Mouse (Mus musculus): ENCODE measurements around the gene Tuba3a. TPM values are rescaled to one million over a fixed set of nuclear protein-coding genes. Genes with fewer than 3 reads are reported as not detected.
A peak's percentile ranks its signal among the peaks of the same experiment; 100 is the strongest.

Gene Tuba3a
- total RNA-seq, 2 experiments from 2014 or later = not detected

- no peak for DNase-seq
These were observed 21.6 kb downstream of the Tuba3a start for GRCm38 (mm10) chr6:125264219-125264618.

- no peak for DNase-seq
These were observed 25.8 kb downstream of the Tuba3a start for GRCm38 (mm10) chr6:125260006-125260555.

GRCm38 (mm10) chr6:125256222-125256966 is 29.4 kb downstream of the Tuba3a start:
- DNase-seq = no peak

DNA sequence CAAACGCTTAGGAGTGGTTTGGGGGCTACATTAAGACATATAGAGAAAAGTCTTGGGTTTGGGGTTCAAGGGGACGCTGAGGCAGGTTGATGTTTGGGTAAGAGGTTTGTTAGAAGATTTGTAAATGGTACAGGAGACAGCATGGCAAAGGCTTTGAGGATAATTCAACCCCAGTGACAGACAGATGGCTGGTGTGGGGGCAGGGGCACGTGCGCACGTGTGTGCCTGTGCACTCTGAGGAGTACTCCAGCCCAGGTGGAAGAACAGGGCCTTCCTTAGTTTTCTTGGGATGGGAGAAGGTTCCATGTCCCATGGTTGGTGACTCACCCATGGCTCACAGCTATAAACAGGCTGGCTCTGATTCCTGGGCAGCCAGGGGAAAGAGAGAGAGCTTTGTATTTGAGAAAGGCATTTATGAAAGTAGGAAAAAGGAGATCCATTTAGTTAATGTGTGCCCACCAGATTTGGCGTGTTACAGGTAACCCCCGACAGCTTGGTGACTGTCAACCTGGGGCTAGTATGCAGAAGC is 30.3 kb downstream of the Tuba3a start:
- DNase-seq = no peak

DNA sequence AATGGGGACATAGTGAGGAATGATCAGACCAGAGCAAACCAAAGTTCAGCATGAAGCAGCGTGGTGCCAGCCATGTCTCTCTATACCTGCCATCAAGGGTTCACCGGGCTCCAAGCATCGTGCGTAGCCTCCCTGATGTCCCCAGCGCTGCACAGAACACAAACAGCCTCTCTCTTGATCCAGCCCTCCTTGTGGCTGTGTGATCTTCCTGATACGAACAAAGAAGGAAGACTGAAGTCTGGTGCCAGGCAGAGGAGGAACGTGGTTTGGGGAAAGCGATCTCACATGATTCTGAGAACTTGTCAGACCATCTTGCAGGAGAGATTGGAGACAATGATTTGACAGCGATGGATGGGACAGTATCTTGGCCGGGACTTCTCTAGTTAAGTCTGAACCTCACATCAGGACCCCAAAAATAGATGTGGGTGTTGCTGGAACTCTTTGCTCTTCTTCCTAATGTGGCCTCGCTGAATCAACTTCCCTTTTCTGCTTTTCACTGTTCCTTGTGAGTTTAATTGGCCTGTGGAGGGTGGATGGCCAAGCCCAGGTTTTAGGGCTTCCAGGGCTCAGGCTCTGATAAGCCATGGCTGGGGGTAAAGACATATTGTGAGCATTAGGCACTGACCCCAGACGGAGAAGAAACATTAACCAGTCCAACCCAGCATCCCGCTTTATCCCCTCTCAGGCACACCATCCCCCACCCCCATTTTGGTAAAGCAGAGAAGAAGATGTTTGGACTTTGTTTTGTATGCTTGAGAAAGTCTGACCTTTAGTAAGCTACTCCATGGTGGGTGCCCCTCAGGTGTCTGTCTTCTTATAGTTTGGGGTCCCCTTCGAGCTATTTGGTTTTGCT is 31.8 kb downstream of the Tuba3a start:
- DNase-seq = no peak

- no peak for DNase-seq
These were observed 33.1 kb downstream of the Tuba3a start for GRCm38 (mm10) chr6:125252711-125253110.

- no peak for DNase-seq
These were observed 33.6 kb downstream of the Tuba3a start for GRCm38 (mm10) chr6:125252285-125252684.

- DNase-seq = no peak
These were observed 41.3 kb downstream of the Tuba3a start for GRCm38 (mm10) chr6:125244551-125244950.

- DNase-seq = no peak
These were observed 44.3 kb downstream of the Tuba3a start for GRCm38 (mm10) chr6:125241566-125241965.

GRCm38 (mm10) chr6:125240617-125241016 is 45.2 kb downstream of the Tuba3a start:
- DNase-seq = no peak

GRCm38 (mm10) chr6:125239547-125239946 is 46.3 kb downstream of the Tuba3a start:
- DNase-seq = no peak

DNA sequence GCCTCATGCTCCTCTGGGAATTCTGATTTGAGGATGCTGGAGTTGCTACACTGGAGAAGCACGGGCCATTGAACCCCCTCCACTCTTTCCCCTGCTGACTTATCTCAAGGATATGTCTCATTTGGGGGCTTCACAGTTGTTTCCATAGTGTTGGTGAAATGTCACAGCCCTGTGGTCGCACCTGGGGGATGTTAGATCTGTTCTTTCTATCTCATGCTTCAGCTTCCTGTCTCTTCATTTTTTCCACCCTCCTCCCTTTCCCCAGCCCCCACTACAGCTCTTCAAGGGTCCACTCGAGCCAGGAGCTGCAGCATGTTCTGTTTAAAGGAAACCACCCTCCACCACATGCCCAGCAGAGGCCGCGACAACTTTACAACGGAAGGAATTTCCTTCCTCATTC is 47.4 kb downstream of the Tuba3a start:
- DNase-seq = no peak

- no peak for DNase-seq
These were observed 48.4 kb downstream of the Tuba3a start for GRCm38 (mm10) chr6:125237421-125237820.

DNA sequence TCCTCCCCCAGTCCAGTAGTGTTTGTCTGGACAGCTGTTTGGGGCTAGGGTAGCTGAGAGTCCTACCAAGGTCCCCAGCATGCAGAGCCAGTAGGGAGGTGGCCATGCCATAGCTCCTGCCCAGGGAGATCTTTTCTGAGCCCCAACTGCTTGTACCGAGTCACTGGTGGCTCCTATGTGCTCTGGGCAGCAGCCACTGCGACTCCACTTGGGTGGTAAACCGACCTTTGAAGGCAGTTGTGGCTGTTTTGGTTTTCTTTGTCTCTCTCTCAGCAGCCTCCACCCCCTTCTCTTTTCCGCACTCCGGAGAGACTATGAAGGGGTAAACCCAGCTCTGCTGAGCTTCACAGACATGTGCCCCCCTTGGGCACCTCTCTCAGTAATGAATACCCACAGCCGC is 49.1 kb downstream of the Tuba3a start, which contains the start of gene Cd27:
TSS of gene Cd27 (minus strand) at position 229 of the 400 bp plus-strand sequence.
- DNase-seq = no peak

DNA sequence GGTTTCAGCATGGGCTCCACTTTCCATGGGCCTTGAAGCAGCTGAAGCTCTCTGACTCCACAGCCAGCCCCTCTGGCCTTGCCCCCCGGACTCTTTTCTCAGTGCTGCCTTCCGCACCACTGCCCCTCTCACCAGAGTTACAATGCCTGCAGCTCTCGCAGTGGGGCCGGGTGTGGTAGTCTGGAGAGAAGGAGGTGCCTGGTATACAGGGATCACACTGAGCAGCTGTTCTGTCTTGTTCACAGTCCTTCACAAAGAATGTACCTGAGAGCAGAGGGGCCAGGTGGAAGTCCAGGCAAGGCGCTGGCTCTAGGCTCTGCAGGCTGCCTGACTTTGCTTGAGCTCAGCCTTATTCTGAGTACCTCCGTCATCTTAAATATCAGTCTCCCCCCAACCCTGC is 49.5 kb downstream of the Tuba3a start:
- no peak for DNase-seq

- DNase-seq = no peak
These were observed 51.4 kb downstream of the Tuba3a start for GRCm38 (mm10) chr6:125234520-125234828.

DNA sequence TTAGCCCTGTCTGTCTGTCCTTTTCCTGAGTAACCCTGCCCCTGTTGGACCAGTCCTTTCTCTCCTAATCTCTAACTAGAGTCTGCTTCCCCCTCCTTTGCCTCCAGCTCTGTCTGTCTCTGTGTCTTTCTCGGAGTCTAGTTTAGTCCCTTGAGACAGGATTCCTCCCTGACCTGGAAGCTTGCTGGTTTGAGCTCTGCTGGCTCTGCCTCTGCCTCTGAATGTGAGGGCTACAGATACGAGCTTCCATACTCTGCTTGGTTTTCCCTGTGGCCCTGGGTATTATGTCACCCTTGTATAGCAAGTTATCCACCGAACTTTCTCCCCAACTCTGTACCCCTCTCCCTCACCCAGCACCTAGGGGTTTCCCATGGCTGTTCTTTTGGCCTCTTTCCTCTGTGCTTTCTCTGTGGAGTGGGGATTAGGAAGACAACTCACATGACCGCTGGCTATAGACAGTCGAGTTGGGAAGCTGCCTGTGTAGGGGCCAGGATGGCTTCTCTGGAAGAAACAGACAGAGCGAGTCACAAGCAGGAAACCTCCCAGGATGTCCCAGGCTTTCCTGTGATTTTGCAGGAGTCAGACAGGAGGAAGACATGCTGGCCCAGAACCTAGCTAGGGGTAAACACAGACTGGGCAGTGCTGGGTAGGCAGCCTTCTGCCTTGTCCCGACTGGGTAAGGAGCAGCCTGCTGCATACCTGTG is 51.9 kb downstream of the Tuba3a start:
- DNase-seq = no peak

DNA sequence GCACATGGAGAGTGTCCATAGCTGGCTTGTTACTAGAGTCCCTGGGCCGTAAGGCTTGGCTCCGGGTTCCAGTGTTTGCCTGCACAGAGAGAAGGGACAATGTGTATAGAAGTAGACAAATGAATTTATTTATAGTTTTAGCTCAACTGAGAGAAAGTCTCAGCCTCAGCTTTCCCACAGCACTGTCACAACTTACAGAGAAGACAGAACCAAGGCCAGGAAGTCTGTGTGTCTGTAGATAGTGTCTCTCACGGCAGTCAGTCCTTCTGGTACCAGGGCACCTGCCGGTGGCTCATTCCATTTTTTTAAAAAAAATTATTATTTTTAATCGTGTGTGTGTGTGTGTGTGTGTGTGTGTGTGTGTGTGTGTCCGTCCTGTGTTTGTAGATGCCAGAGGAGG is 53.3 kb downstream of the Tuba3a start:
- DNase-seq = no peak

- DNase-seq = no peak
These were observed 53.8 kb downstream of the Tuba3a start for GRCm38 (mm10) chr6:125232045-125232437.

GRCm38 (mm10) chr6:125231117-125232044 is 54.5 kb downstream of the Tuba3a start, which contains the start of gene Tapbpl:
TSS of gene Tapbpl (minus strand) at chr6:125231860.
- peak; percentile 42 to 50 for DNase-seq

- DNase-seq = no peak
These were observed 55.3 kb downstream of the Tuba3a start for GRCm38 (mm10) chr6:125230571-125230970.

All from layer of hippocampus, postnatal 36 days (tissue).